Mouse (Mus musculus) lung, postnatal 25 days (tissue): ENCODE data around the gene Hist1h2bf.
A peak's percentile ranks its signal among the peaks of the same experiment; 100 is the strongest.

Source experiments
- DNase-seq: peaks from one replicate; pipeline ENCODE4 v3.0.0; 2022; ENCODE audit warnings: low spot score

Hist1h2bf gene

GRCm38 (mm10) chr13:23529005-23529404 is 45.0 kb downstream of the Hist1h2bf start:
- DNase-seq: no peak

DNA sequence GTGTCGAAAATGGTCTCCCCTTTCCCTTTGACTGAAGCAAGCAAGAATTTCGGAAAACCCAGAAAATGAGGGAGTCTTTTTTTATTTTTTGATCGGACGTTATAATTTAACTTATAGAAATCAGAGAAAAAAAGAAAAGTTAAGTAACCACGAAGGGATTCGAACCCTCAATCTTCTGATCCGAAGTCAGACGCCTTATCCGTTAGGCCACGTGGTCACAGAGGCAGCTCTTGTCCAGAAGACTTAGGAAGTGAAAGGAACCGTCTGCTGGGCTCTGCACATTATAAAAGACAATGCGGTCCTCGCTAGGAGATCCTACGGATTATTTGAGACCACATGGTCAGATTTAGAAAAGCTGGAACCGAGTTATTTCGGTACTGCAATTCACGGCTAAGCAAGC is 47.7 kb downstream of the Hist1h2bf start:
- peak; percentile 94 for DNase-seq

DNA sequence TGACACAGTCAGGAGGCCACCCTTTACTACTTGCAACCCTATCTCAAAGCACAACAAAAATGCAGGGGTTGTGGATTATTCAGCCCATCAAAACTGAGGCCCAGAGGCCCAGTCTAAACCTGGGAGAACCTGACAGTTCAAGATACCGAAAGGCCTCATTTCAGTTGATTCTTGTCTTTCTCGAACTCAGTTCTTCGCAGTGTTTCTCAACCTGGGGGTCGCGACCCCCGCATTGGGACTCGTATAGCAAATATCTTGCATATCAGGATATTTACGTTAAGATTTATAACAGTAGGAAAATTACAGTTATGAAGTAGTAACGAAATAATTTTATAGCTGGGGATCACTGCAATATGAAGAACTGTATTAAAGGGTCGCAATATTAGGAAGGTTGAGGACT is 48.1 kb downstream of the Hist1h2bf start:
- DNase-seq: no peak

DNA sequence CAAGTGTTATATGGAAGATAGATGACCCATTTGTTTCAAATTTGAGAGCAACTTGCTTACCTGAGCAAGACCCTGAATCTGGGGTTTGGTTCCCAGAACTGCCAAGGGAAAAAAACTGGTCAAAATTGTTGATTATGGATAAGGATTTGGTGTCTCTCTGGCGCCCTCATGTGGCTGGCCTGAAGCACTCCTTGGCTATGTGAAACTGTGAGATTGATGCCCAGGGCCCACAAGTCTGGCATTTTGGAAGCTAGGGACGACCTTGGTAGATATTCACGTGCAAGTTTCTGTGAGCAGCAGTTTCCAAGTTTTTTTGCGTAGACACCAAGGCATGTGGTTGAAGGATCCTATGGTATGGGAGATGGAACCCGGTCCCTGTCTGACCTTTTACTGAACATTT is 49.3 kb downstream of the Hist1h2bf start:
- DNase-seq: peak; percentile 69

DNA sequence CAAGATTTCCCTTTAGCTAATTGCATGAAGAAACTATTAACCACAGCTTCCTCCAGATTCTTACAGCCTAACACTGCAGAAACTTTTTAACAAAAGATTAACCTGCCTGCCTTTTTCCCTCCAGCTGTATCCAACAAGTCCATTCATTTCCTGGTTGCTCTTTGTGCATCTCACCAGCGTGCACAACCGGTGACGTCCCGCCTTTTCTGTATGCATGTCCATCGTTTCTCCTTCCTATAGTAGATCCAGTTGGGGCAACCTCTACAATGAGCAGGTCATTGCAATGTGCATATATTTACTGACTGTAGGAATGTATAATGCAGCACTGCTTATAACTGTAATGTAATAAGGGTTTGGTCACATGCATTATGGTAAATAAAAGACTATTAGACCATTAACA is 50.0 kb downstream of the Hist1h2bf start:
- DNase-seq: no peak
